Mouse (Mus musculus) urinary bladder, postnatal 36 days (tissue): ENCODE measurements around the gene Arfgef3.

ENCODE experiments used
- DNase-seq, 2 experiments: peaks; one replicate each; pipeline ENCODE4 v3.0.0; 2022; ENCODE audit warnings: low spot score in 2 of 2, mixed read lengths in 1 of 2

The Arfgef3 gene

DNA sequence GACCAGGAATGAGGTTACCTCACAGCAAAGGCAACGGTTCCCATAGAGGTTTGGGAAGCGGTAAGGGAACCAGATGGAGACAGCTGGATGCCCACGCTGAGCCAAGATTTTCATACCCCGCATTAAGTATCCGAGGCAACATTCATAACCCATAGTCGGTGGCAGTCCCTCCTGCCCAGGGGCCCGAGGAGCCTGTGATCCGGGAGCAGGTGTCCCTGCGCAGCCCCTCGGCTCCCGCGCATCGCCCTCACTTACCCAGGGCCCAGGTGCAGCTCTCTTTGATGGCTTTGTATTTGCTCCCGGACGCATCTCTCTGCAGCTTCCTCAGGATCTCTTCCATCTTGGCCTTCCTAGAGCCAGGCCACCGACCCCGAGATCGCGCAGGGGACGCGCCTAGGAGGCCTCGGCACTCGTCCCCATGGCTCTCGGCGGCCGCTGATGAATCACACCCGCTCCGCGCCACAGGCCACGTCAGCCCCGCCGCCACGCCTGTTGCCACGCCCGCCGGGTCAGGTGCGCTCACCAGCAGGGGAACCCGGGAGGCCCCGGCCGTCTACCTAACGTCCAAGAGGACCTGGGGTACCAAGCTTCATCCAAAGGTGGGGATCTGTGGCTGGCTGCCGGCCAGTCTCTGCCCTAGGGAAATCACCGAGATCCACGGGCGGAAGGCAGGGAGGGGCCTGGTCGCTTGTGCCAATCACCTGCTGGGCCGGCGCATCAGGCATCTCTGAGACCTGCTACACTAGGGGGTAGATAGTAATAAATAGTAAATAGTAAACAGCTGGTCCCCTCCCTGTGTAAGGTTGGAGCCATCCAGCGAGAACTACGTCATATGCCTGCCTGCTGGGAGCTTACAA lies at the start of gene Arfgef3:
Gene Arfgef3, minus strand, starts transcription at position 664 of the 857 bp plus-strand sequence.
- peak; percentile 49 to 58 for DNase-seq

DNA sequence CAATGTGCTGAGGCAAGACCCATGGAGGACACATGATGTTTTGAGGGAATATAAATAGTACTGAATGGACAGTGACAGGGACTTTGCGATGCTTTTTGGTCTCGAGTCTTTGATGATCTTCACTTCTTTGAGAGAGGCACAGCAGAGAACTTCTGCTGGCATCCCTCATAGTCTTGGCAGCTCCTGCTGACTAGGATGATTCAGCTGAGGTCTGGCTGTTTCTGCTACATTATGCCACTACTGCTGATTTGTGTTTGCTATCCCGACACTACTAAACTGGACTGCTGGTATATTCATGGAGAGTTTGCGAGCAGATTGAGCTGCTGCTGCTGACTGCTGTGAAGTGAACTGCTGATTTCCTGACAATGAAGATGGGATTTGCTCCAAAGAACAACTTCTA lies 46.3 kb upstream of the Arfgef3 start:
- no peak for DNase-seq

DNA sequence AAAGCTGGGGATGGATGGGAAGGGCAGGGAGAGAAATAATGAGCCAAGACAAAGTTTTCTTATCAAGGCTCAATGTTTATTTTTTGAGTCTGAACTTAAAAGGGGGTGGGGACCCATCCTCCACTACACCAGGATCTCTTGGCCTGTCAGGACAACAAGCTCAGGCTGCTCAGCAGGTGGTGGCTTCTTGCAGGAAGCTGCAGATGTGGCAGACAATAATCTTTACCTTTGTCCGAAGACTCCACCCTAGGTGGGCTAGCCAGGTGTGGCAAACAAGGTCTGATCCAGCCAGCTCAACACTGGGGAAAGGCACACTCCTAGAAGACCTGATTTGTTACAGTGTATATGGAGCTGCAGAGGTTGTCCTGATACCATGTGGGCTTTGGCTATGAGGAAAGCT lies 44.9 kb upstream of the Arfgef3 start:
- DNase-seq: no peak

DNA sequence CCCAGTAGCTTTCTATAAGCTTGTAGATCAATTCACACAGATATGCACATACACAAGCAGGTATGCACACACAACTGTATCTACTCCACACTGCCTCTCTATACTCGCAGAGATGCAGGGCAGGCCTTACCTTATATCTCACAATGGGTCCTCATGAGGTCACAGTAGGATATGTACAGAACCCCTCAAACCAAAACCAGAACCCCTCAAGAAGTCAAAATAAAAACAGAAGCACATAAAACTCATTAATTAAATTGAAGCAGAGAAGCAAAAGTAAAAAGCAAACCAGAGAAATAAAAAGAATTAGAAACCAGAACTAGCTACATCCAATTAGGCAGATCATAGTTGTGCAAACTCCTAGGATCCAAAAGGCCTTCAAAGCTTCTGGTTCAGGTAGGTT lies 42.9 kb upstream of the Arfgef3 start, which contains the start of gene Gm4922:
Gene Gm4922, minus strand, starts transcription at position 101 of the 400 bp plus-strand sequence.
- no peak for DNase-seq

DNA sequence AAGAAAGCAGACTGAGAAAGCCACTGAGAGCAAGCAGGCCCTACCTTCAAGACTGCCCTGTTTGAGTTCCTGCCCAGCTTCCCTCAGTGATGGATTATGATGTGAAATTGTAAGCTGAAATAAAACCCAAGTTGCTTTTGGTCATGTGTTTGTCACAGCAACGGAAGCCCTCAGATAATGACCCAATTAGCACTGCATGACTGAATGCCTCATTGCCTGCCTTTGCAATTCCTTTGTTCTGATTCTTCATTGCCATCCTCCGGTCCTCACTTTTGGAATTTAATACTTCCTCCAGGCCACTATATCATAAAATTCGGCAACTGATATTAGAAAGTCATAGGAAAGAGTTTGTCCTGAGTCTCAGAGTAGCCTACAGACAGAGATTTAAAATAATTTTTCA lies 33.8 kb upstream of the Arfgef3 start:
- no peak for DNase-seq

DNA sequence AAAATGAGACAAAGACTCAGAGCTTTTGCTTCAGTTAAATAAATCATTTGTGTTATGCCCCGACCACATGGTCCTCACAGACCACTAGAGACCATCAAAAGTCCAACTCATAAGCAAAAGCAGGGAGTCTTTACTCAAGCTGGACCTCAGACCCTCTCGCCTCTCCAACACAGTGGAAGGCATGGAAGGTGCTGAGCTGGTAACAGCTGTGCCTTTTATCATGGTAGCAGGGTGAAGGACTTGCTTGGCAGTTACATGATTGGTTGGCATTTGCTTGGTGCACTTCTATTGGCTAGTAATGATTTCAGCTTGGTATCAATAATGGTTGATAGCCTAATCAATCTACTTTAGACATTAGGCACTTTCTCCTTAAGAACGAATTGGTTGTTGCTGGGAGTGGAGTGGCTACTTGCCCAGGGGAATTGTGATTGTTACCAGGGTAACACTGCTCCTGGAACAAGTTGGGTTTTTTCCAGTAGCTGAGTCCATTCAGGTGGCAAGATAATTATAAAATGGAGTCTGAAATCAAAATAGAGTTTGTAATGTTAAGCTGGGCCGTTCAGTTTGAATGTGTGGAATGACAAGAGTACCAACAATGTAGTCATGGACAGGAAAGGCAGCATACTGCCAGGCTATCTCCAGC lies 28.9 kb upstream of the Arfgef3 start:
- no peak for DNase-seq

- DNase-seq: no peak
Observed at GRCm38 (mm10) chr10:18769909-18770308, 26.2 kb upstream of the Arfgef3 start.

DNA sequence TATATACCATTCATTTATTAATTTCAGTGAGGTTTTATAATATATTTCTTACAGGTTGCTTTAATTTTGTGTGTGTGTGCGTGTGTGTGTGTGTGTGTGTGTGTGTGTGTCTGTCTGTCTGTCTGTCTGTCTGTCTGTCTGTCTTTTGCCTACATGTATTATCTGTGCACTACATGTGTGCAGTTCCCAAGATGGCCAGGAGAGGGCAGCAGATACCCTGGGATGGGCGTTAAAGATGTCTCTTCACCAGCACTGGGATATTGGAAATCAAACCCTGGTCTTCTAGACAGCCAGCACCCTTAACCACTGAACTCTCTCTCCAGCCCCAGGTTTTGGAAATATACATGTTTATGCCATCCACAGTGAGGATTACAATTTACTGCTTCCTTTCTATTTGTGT lies 16.5 kb upstream of the Arfgef3 start:
- DNase-seq: no peak

- no peak for DNase-seq
Observed at GRCm38 (mm10) chr10:18750057-18750456, 6.3 kb upstream of the Arfgef3 start.

DNA sequence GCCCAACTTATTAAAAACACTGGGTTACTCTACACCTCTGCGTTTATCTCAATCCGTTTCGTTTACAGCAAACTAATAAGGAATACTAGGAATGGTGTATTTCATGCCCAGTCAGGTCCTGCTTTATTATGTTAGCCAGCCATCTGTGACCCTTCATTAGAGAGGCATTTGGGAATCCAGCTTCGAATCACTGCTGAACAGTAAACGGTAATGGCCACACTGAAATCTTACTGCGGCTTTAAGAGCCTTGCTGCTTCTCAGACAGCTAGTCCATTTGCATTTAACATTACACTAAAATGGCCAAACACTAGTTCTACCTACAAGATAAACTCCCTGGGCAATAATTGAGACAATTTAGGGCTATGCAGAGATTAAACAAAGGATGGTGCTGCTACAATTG lies 1.7 kb downstream of the Arfgef3 start:
- DNase-seq: no peak

DNA sequence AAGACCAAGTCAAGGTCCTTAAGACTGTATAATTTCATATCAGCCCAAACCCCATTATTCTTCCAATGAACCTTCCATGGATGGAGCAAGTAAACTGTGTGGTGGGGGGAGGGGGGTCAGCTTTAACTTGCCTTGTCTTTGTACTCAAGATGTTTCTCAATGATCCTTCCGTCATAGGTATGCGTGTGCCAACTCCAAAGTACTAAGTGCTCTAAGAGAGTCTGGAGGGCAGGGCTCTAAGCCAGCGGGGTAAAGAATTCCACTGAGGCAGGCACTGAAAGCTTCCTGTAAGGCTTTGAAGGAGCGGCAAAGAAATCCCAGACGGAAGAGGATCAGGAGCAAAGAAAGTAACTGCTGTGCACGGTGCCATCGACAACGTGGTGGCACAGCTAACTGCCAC lies 2.7 kb downstream of the Arfgef3 start:
- no peak for DNase-seq

- DNase-seq: no peak
Observed at GRCm38 (mm10) chr10:18728548-18728947, 15.2 kb downstream of the Arfgef3 start.

GRCm38 (mm10) chr10:18711436-18711835 lies 32.3 kb downstream of the Arfgef3 start:
- no peak for DNase-seq

GRCm38 (mm10) chr10:18710949-18711348 lies 32.8 kb downstream of the Arfgef3 start:
- no peak for DNase-seq

DNA sequence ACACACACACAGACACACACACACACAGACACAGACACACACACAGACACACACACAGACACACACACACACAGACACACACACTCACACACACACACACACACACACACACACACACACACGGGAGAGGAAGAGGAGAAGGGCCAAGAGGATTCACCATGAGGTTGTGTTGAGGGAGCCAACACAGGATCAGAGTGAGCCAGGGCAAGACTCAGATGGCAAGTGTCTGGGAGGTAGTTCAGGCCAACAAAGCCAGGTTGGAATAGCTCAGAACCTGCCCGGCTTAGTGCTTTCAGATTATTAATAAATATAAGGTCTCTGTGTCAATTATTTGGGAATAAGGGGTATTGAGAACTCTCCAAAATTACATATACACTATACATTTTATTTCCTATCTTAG lies 33.9 kb downstream of the Arfgef3 start:
- no peak for DNase-seq

DNA sequence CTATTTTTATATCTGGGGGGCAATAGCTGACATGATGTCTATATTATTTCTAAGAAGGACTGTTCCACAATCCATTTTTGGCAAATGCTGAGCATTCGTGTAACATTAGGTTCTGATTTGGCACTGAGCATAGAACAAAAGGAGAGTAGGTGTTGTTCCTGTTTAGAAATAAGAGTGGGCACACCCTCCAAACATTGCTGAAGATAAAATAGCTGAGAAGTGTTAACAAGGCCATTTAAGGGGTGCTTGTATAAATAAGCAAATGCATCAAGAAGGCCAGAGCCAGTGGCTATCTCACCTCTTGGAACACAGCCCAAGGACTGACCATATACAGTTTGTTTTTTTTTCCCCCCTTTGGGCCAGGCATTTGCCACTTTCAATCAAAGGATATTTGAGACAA lies 35.1 kb downstream of the Arfgef3 start:
- no peak for DNase-seq

- DNase-seq: no peak
Observed at GRCm38 (mm10) chr10:18704393-18705120, 39.2 kb downstream of the Arfgef3 start.

- DNase-seq: no peak
Observed at GRCm38 (mm10) chr10:18701517-18701916, 42.2 kb downstream of the Arfgef3 start.

DNA sequence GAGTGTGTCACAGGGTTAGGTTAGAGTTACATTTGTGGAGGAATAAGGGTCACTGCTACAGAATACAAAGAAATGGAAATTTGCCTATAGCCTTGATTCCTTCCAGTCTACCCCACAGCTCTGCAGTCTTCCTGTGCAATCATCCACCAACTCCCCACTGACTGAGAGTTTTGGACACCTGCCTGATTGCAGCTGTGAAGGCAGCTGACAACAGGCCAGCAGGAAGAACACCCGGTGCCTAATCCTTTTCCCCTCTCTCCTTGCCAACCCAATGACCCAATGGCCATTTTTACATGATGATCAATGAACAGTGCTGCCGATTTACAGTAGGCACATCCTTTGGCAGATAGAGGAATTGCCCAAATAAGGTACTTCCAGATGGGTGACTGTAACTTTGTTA lies 43.6 kb downstream of the Arfgef3 start:
- no peak for DNase-seq

GRCm38 (mm10) chr10:18699151-18699550 lies 44.6 kb downstream of the Arfgef3 start:
- DNase-seq: no peak

DNA sequence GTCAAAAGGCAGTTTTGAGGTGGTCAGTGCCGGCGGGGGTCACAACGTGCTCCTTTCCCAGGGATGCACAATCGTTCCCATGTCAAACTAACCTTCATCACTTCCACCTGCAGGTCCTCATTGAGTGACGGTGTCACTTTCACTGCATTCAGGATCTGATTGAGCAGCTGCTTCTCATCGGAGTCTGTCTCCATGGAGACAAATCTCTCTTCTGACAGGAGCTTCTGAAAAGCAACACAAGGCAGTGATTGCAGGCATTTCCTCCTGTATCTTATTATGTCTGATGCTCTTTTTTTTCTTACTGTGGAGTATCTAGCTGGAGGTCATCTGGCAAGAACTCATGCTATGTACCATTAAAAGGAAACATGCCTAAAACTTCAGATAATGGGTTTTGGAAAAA lies 47.3 kb downstream of the Arfgef3 start:
- DNase-seq: no peak

DNA sequence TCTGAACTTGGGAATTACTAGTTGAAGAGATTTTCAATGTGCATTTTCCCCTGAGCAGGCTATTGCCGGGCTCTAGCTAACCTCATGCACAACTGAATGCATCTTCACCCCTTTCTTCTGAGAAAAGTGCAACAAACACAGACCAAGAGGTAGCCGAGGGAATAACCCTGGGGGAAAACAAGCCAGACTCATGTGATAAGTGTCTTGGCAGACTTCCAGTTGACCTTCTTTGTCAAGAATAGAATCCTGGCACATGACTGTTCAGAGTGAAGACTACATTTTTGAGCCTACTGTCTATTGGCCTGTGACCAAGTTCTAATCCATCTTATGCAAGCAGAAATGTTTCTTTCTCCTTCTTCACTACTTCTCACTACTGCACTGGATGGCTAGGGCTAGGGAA lies 55.5 kb downstream of the Arfgef3 start:
- no peak for DNase-seq
